Mouse (Mus musculus) midbrain, embryonic 13.5 days (tissue): Measurements from ENCODE around the gene Rps6kb2. TPM values are rescaled to one million over a fixed set of nuclear protein-coding genes. Genes with fewer than 3 reads are reported as not detected.
A peak's percentile ranks its signal among the peaks of the same experiment; 100 is the strongest.
"Not testable (repeated sequence)": the region's sequence is repeated elsewhere in the genome, so short reads cannot be mapped to it uniquely, and the experiment has no call there.

ENCODE experiments used
- ATAC-seq: fragments of 200-750 bp; cut with Nextera tagmentation; 2 replicates; pipeline ENCODE4 v1.8.0; 2017; ENCODE audit warnings: mild to moderate bottlenecking, moderate TSS enrichment, moderate library complexity
- H3K27ac ChIP-seq: fragments of 300-500 bp; sonication (generic); 2 replicates; pipeline ENCODE4 v1.5.1; 2015; ENCODE audit warnings: inconsistent platforms, mild to moderate bottlenecking, moderate library complexity
- H3K27me3 ChIP-seq: fragments of 300-500 bp; sonication (generic); 2 replicates; pipeline ENCODE4 v1.6.1; 2015; ENCODE audit warnings: mild to moderate bottlenecking, inconsistent platforms
- H3K36me3 ChIP-seq: fragments of 300-500 bp; sonication (generic); 2 replicates; pipeline ENCODE4 v1.6.1; 2015; ENCODE audit warnings: mild to moderate bottlenecking, inconsistent platforms
- H3K4me1 ChIP-seq: fragments of 300-500 bp; sonication (generic); replicated peaks from 2 replicates; pipeline ENCODE4 v1.6.1; 2015; ENCODE audit warnings: inconsistent platforms
- H3K4me2 ChIP-seq: fragments of 300-500 bp; sonication (generic); replicated peaks from 2 replicates; pipeline ENCODE4 v1.6.1; 2015; ENCODE audit warnings: moderate library complexity, mild to moderate bottlenecking, inconsistent platforms
- H3K4me3 ChIP-seq: fragments of 300-500 bp; sonication (generic); replicated peaks from 2 replicates; pipeline ENCODE4 v1.5.1; 2015; ENCODE audit warnings: mild to moderate bottlenecking, inconsistent platforms
- H3K9ac ChIP-seq: fragments of 300-500 bp; sonication (generic); replicated peaks from 2 replicates; pipeline ENCODE4 v1.6.1; 2015; ENCODE audit warnings: mild to moderate bottlenecking, inconsistent platforms
- H3K9me3 ChIP-seq: fragments of 300-500 bp; sonication (generic); 2 replicates; pipeline ENCODE4 v1.6.1; 2016; ENCODE audit warnings: mild to moderate bottlenecking, inconsistent platforms
- WGBS: fragments of 180-500 bp; shearing (Covaris S2); methylation state at CpG from one replicate; pipeline ENCODE4 v1.1.7; 2015; 5-methylcytosine and 5-hydroxymethylcytosine counted together
- polyA plus RNA-seq: library from polyadenylated mRNA; unstranded; fragments of >200 nt; fragmentation: Nextera tagmentation; extraction: Ambion mirVana; gene quantifications from 2 replicates; pipeline ENCODE4 v1.2.1, GENCODE M21; 2015

The Rps6kb2 gene
- polyA plus RNA-seq, 1 experiment from 2014 or later = 62.9 TPM

- Histone ChIP-seq H3K9me3 (no peaks in the 10 kb centered on the region), H3K4me1 (peaks cover 16% of the 10 kb centered on the region), H3K4me2 (no peak overlapping the region), H3K9ac (0 out of 2 replicates have a peak overlapping the region, but pooled peaks have one; percentile 16), H3K36me3 (peaks cover 56% of the 10 kb centered on the region), H3K27me3 (no peaks in the 10 kb centered on the region), H3K27ac (no peak overlapping the region), H3K4me3 (no peak overlapping the region)
- 96% methylated on average over 7 of the region's 7 CpGs for WGBS
- no peak for ATAC-seq
These were observed 33.7 kb downstream of the Rps6kb2 start for GRCm38 (mm10) chr19:4129462-4129861.

GRCm38 (mm10) chr19:4126759-4127495, 36.2 kb downstream of the Rps6kb2 start:
- WGBS = 77% methylated on average over 7 of the region's 7 CpGs
- ATAC-seq = no peak
- Histone ChIP-seq H3K27ac (no peak overlapping the region), H3K27me3 (no peaks in the 10 kb centered on the region), H3K4me1 (peaks cover 16% of the 10 kb centered on the region), H3K4me3 (peak overlapping the region; percentile 84), H3K4me2 (peak overlapping the region; percentile 84), H3K36me3 (peaks cover 40% of the 10 kb centered on the region), H3K9ac (peak overlapping the region; percentile 88), H3K9me3 (no peaks in the 10 kb centered on the region)

GRCm38 (mm10) chr19:4125741-4126696, 37.1 kb downstream of the Rps6kb2 start, which contains the start of gene Aip:
Gene Aip, minus strand, starts transcription at chr19:4125858.
- H3K4me2 ChIP-seq = peak within 1 kb of the TSS; percentile 84
- H3K36me3 ChIP-seq = peaks cover 31% of the 10 kb centered on the region
- H3K27me3 ChIP-seq = no peaks in the 10 kb centered on the region
- H3K4me1 ChIP-seq = peaks cover 16% of the 10 kb centered on the region
- ATAC-seq = peak; percentile 88
- H3K4me3 ChIP-seq = peak within 1 kb of the TSS; percentile 84
- H3K9me3 ChIP-seq = no peaks in the 10 kb centered on the region
- WGBS = 1% methylated on average over 53 of the region's 64 CpGs
- peak within 1 kb of the TSS; percentile 68 for H3K27ac ChIP-seq
- peak within 1 kb of the TSS; percentile 88 for H3K9ac ChIP-seq

- 75% methylated on average over 1 of the region's 4 CpGs for WGBS
- peak overlapping the region; percentile 56 for H3K27ac ChIP-seq
- peak overlapping the region; percentile 88 for H3K9ac ChIP-seq
- not testable (repeated sequence) for H3K9me3 ChIP-seq, H3K27me3 ChIP-seq
- peak; percentile 63 for ATAC-seq
- peaks cover 29% of the 10 kb centered on the region for H3K36me3 ChIP-seq
- H3K4me1 ChIP-seq = peaks cover 23% of the 10 kb centered on the region
- H3K4me3 ChIP-seq = peak overlapping the region; percentile 84
- H3K4me2 ChIP-seq = peak overlapping the region; percentile 84
These were observed 37.9 kb downstream of the Rps6kb2 start for GRCm38 (mm10) chr19:4125268-4125667.

GRCm38 (mm10) chr19:4124432-4124831, 38.7 kb downstream of the Rps6kb2 start:
- Histone ChIP-seq H3K27me3 (no peaks in the 10 kb centered on the region), H3K4me3 (no peak overlapping the region), H3K27ac (no peak overlapping the region), H3K4me2 (no peak overlapping the region), H3K36me3 (peaks cover 20% of the 10 kb centered on the region), H3K4me1 (peaks cover 27% of the 10 kb centered on the region), H3K9ac (0 out of 2 replicates have a peak overlapping the region, but pooled peaks have one; percentile 4), H3K9me3 (no peaks in the 10 kb centered on the region)
- no peak for ATAC-seq
- WGBS = 86% methylated on average over 4 of the region's 4 CpGs

- H3K4me2 ChIP-seq = no peak overlapping the region
- no peak for ATAC-seq
- WGBS = 84% methylated on average over 7 of the region's 7 CpGs
- no peaks in the 10 kb centered on the region for H3K27me3 ChIP-seq
- H3K36me3 ChIP-seq = peaks cover 14% of the 10 kb centered on the region
- H3K27ac ChIP-seq = no peak overlapping the region
- H3K9me3 ChIP-seq = no peaks in the 10 kb centered on the region
- H3K4me1 ChIP-seq = peaks cover 26% of the 10 kb centered on the region
- no peak overlapping the region for H3K4me3 ChIP-seq
- H3K9ac ChIP-seq = no peak overlapping the region
These were observed 40.5 kb downstream of the Rps6kb2 start for GRCm38 (mm10) chr19:4122411-4123370.

GRCm38 (mm10) chr19:4121896-4122295, 41.3 kb downstream of the Rps6kb2 start:
- H3K4me1 ChIP-seq = peaks cover 18% of the 10 kb centered on the region
- H3K4me2 ChIP-seq = peak overlapping the region; percentile 25; the same call in 1 of the 2 replicates
- peaks cover 17% of the 10 kb centered on the region for H3K36me3 ChIP-seq
- WGBS = 69% methylated on average over 6 of the region's 6 CpGs
- not testable (repeated sequence) for H3K27ac ChIP-seq, H3K27me3 ChIP-seq, H3K9ac ChIP-seq, H3K4me3 ChIP-seq, ATAC-seq, H3K9me3 ChIP-seq

GRCm38 (mm10) chr19:4121097-4121805, 41.9 kb downstream of the Rps6kb2 start:
- ATAC-seq = peak; percentile 84
- Histone ChIP-seq H3K4me1 (peaks cover 11% of the 10 kb centered on the region), H3K9ac (peak overlapping the region; percentile 58; the same call in 1 of the 2 replicates), H3K4me2 (peak overlapping the region; percentile 50), H3K9me3 (no peaks in the 10 kb centered on the region), H3K27me3 (no peaks in the 10 kb centered on the region), H3K27ac (peak overlapping the region; percentile 80), H3K4me3 (peak overlapping the region; percentile 48), H3K36me3 (peaks cover 24% of the 10 kb centered on the region)
- WGBS = 3% methylated on average over 38 of the region's 38 CpGs

- WGBS = 97% methylated on average over 2 of the region's 2 CpGs
These were observed 42.7 kb downstream of the Rps6kb2 start for GRCm38 (mm10) chr19:4120496-4120895.

GRCm38 (mm10) chr19:4119716-4120487, 43.3 kb downstream of the Rps6kb2 start:
- peaks cover 10% of the 10 kb centered on the region for H3K4me1 ChIP-seq
- no peak overlapping the region for H3K27ac ChIP-seq
- WGBS = 92% methylated on average over 6 of the region's 6 CpGs
- no peak overlapping the region for H3K4me2 ChIP-seq
- no peak overlapping the region for H3K4me3 ChIP-seq
- no peak for ATAC-seq
- H3K9me3 ChIP-seq = no peaks in the 10 kb centered on the region
- no peak overlapping the region for H3K9ac ChIP-seq
- H3K27me3 ChIP-seq = no peaks in the 10 kb centered on the region
- H3K36me3 ChIP-seq = peaks cover 37% of the 10 kb centered on the region

More at GRCm38 (mm10) chr19:4120496-4120895, 42.7 kb downstream of the Rps6kb2 start:
- Histone ChIP-seq H3K9me3 (no peaks in the 10 kb centered on the region), H3K4me1 (peaks cover 10% of the 10 kb centered on the region), H3K4me3 (peak overlapping the region; percentile 48), H3K27me3 (no peaks in the 10 kb centered on the region), H3K36me3 (peaks cover 31% of the 10 kb centered on the region), H3K27ac (no peak overlapping the region), H3K4me2 (peak overlapping the region; percentile 50), H3K9ac (no peak overlapping the region)
- ATAC-seq = no peak
